Mouse (Mus musculus) forebrain, embryonic 14.5 days (tissue): ENCODE data around the gene Ap2b1. TPM values are rescaled to one million over a fixed set of nuclear protein-coding genes. Genes with fewer than 3 reads are reported as not detected.

Source experiments
- ATAC-seq: fragments of 200-750 bp; cut with Nextera tagmentation; 2 replicates; pipeline ENCODE4 v1.8.0; 2017; ENCODE audit warnings: mild to moderate bottlenecking, moderate library complexity
- DNase-seq: peaks from one replicate; pipeline ENCODE4 v3.0.0-alpha.2; 2015; ENCODE audit warnings: low spot score
- H3K27ac ChIP-seq: fragments of 300-500 bp; sonication (generic); 2 replicates; pipeline ENCODE4 v1.5.1; 2014; ENCODE audit warnings: low read depth, mild to moderate bottlenecking, control low read depth, low read length, moderate library complexity
- H3K27me3 ChIP-seq: fragments of 300-500 bp; sonication (generic); replicated peaks from 2 replicates; pipeline ENCODE4 v1.6.1; 2014; ENCODE audit warnings: low read length, control low read depth, mixed read lengths; ENCODE audit not compliant: control insufficient read depth, insufficient read depth
- H3K36me3 ChIP-seq: fragments of 300-500 bp; sonication (generic); 2 replicates; pipeline ENCODE4 v1.6.1; 2014; ENCODE audit warnings: low read length, control low read depth; ENCODE audit not compliant: control insufficient read depth, insufficient read depth
- H3K4me1 ChIP-seq: fragments of 300-500 bp; sonication (generic); 2 replicates; pipeline ENCODE4 v1.6.1; 2014; ENCODE audit warnings: antibody characterized with exemption, low read length, control low read depth; ENCODE audit not compliant: control insufficient read depth, insufficient read depth
- H3K4me2 ChIP-seq: fragments of 300-500 bp; sonication (generic); 2 replicates; pipeline ENCODE4 v1.6.1; 2014; ENCODE audit warnings: mild to moderate bottlenecking, control low read depth, low read length
- H3K4me3 ChIP-seq: fragments of 300-500 bp; sonication (generic); 2 replicates; pipeline ENCODE4 v1.5.1; 2014; ENCODE audit warnings: low read depth, low read length, control low read depth
- H3K9ac ChIP-seq: fragments of 300-500 bp; sonication (generic); 2 replicates; pipeline ENCODE4 v1.6.1; 2014; ENCODE audit warnings: mild to moderate bottlenecking, low read length, control low read depth, moderate library complexity
- H3K9me3 ChIP-seq: fragments of 300-500 bp; sonication (generic); replicated peaks from 2 replicates; pipeline ENCODE4 v1.6.1; 2016; ENCODE audit warnings: low read length, control low read depth, mixed read lengths; ENCODE audit not compliant: control insufficient read depth
- WGBS: fragments of 180-500 bp; shearing (Covaris S2); extraction: QIAGEN DNeasy Blood & Tissue Kit; methylation state at CpG from one replicate; pipeline ENCODE4 v1.1.7; 2014; 5-methylcytosine and 5-hydroxymethylcytosine counted together
- polyA plus RNA-seq: library from polyadenylated mRNA; unstranded; fragments of >200 nt; fragmentation: Nextera tagmentation; extraction: Ambion mirVana; gene quantifications from 2 replicates; pipeline ENCODE4 v1.2.1, GENCODE M21; 2014

Ap2b1 gene
- polyA plus RNA-seq, 1 experiment from 2014 or later = 107 TPM

DNA sequence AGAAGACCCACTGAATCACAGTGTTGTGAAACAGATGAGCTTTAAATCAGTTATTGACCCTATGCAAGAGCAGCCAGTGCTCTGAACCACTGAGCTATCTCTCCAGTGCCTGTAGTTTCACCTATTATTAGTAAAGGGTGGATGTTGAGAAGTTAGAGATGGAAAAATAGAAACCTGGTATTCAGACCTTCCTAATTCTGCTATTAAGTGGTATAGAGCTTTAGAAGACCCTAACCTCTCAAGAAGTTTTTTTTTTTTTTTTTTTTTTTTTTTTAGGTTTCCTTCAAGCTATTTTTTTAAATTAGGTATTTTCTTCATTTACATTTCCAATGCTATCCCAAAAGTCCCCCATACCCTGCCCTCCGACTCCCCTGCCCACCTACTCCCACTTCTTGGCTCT is 5.6 kb upstream of the Ap2b1 start:
- Histone ChIP-seq H3K36me3 (peaks cover 16% of the 10 kb centered on the region), H3K27ac (no peak overlapping the region), H3K27me3 (no peaks in the 10 kb centered on the region), H3K9ac (peak overlapping the region; percentile 72), H3K9me3 (no peaks in the 10 kb centered on the region), H3K4me3 (peak overlapping the region; percentile 50), H3K4me1 (peaks cover 22% of the 10 kb centered on the region), H3K4me2 (peak overlapping the region; percentile 68)
- WGBS = 90% methylated on average over 1 of the region's 1 CpGs
- DNase-seq = no peak
- ATAC-seq = no peak

DNA sequence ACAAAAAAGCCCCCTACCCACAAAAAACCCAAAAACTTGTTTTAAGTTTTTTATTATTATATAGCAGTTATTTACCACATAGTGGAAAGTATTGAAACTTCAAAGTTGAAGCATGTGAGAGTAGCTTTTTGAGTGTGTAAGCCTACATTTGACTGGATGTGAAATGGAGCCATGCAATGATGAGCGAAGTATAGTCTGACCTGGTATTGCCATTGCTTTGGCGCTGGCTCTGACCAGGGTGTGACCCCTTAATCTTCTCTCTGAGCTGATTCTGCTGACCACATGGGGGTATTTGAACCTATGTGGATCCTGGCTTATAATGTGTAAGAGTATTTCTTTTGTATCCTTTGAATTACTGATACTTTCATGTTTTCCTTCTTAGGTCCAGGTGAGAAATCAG is 4.7 kb upstream of the Ap2b1 start:
- peaks cover 23% of the 10 kb centered on the region for H3K4me1 ChIP-seq
- peak overlapping the region; percentile 68; the same call in 1 of the 2 replicates for H3K4me2 ChIP-seq
- 95% methylated on average over 2 of the region's 2 CpGs for WGBS
- peaks cover 16% of the 10 kb centered on the region for H3K36me3 ChIP-seq
- ATAC-seq (no peak), DNase-seq (no peak)
- H3K9me3 ChIP-seq = no peaks in the 10 kb centered on the region
- no peak overlapping the region for H3K4me3 ChIP-seq
- no peaks in the 10 kb centered on the region for H3K27me3 ChIP-seq
- no peak overlapping the region for H3K9ac ChIP-seq
- H3K27ac ChIP-seq = no peak overlapping the region

DNA sequence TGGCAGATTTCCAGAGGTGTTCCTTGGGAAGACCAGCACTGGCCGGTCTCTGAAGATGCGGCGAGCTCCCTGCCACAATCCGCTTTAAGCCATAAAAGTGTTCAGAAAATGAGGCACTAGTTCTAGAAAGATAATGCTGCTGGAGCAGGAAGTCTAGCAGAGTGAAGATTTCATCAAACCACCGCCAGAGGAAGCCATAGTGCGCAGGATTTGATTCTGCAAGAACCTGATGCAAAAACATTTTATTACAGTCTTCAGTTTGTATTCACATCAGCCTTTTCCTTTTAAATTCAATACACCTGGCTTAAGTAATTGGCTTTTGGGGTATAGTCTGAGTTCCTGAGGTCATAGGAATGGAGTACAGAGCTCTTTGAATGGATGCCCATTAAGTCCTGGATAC is 1.0 kb upstream of the Ap2b1 start:
- Histone ChIP-seq H3K36me3 (peaks cover 16% of the 10 kb centered on the region), H3K27me3 (no peaks in the 10 kb centered on the region), H3K9ac (peak overlapping the region; percentile 81; the same call in 1 of the 2 replicates), H3K4me2 (peak overlapping the region; percentile 90), H3K4me3 (peak overlapping the region; percentile 69), H3K9me3 (no peaks in the 10 kb centered on the region), H3K4me1 (peaks cover 20% of the 10 kb centered on the region), H3K27ac (no peak overlapping the region)
- WGBS = 79% methylated on average over 6 of the region's 6 CpGs
- ATAC-seq (no peak), DNase-seq (no peak)

DNA sequence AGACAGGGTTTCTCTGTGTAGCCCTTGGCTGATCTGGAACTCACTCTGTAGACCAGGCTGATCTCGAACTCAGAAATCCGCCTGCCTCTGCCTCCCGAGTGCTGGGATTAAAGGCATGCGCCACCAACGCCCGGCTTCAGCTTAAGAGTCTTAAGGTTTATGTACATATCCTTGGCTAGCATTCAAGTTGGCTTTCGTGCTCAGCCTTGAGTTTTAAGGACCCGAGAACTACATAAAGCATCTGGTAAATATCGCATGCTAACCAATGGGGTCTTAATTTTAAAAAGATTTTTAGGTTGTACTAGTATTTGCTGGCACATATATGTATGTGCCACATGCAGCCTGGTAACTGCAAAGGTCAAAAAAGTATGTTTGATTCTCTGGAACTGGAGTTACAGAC is 900 bp downstream of the Ap2b1 start:
- ATAC-seq (no peak), DNase-seq (no peak)
- Histone ChIP-seq H3K27ac (no peak overlapping the region), H3K4me2 (0 out of 2 replicates have a peak overlapping the region, but pooled peaks have one; percentile 90), H3K36me3 (peaks cover 16% of the 10 kb centered on the region), H3K4me3 (no peak overlapping the region), H3K4me1 (peaks cover 19% of the 10 kb centered on the region), H3K27me3 (no peaks in the 10 kb centered on the region), H3K9ac (no peak overlapping the region), H3K9me3 (no peaks in the 10 kb centered on the region)
- WGBS = 92% methylated on average over 9 of the region's 9 CpGs

DNA sequence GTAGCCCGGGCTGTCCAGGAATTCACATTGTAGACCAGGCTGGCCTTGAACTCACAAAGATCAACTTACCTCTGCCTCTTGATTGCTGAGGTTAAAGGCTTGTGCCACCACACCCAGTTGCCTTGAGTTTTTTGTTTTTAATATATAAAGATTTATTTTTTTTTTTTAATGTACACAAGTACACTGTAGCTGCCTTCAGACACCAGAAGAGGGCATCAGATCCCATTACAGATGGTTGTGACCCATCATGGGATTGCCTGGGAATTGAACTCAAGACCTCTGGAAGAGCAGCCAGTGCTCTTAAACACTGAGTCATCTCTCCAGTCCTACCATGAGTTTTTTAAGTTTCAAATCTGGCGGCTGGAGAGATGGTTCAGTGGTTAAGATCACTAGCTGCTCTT is 2.6 kb downstream of the Ap2b1 start:
- DNase-seq (no peak), ATAC-seq (no peak)
- Histone ChIP-seq H3K27me3 (no peaks in the 10 kb centered on the region), H3K36me3 (peaks cover 3% of the 10 kb centered on the region), H3K4me3 (no peak overlapping the region), H3K4me1 (peaks cover 19% of the 10 kb centered on the region), H3K9me3 (no peaks in the 10 kb centered on the region), H3K27ac (no peak overlapping the region), H3K4me2 (no peak overlapping the region), H3K9ac (no peak overlapping the region)
- WGBS = 69% methylated on average over 2 of the region's 2 CpGs

DNA sequence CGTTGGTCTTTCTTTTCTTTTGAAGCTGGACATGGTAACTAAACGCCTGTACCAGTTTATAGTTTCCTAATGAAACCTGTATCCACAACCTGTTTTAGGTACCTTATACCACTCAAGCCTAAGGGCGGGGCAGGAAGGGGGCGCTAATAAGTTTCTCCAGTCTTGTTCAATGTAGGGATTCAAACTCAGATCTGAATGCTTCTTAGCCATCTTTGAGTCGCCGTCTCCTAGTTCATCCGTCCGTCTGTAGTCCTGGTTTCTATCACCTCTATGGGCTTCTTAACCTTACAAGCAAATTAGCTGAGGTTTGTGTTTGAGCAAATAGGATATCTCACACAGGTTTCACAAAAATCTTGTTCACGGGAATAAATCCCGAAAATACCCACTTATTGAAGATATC is 3.3 kb downstream of the Ap2b1 start:
- peak overlapping the region; percentile 96 for H3K27ac ChIP-seq
- no peak for ATAC-seq
- DNase-seq = no peak
- H3K9ac ChIP-seq = peak overlapping the region; percentile 96
- H3K9me3 ChIP-seq = no peaks in the 10 kb centered on the region
- no peaks in the 10 kb centered on the region for H3K36me3 ChIP-seq
- peaks cover 19% of the 10 kb centered on the region for H3K4me1 ChIP-seq
- whole genome bisulfite sequencing = 6% methylated on average over 10 of the region's 10 CpGs
- H3K4me3 ChIP-seq = peak overlapping the region; percentile 89
- H3K27me3 ChIP-seq = no peaks in the 10 kb centered on the region
- H3K4me2 ChIP-seq = peak overlapping the region; percentile 67

DNA sequence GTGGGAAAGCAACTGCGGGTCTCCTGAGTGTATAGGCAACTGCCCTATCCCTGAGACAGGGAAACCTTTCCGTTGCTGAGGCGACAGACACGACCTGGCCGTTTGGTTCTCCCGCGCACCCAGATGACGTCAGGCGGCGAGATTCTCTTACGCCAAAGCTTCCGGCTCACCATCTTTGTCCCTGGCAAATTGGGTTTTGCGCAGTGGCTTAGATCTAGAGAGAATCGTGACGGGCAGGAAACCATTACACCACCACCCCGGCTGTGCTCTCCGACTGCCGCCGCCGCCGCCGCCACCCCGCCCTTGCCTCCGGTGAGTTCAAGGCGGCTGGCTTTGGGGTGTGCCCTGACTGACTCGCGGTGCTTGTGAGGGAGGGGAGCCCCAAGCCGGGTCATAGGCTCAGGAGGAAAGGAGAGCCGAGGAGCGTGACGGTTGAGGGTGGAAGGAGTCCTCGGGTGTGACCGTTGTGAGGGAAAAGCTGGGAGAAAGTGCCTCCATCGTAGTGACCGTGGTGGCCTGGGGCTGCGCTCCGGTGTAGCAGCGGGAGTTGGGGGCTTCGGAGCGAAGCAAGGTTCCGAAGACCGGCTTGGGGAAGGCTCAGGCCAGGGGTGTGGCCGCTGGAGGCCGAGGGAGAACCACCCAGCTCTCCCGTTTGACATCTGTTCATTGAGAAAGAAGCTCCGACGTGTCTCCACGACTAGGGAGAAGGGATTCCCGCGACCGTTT is 3.9 kb downstream of the Ap2b1 start, which contains the start of gene Pex12:
Pex12 (minus strand) TSS at position 61 of the 726 bp plus-strand sequence.
- H3K36me3 ChIP-seq = no peaks in the 10 kb centered on the region
- H3K4me2 ChIP-seq = peak within 1 kb of the TSS; percentile 67
- no peaks in the 10 kb centered on the region for H3K27me3 ChIP-seq
- peak within 1 kb of the TSS; percentile 96 for H3K9ac ChIP-seq
- under 1% methylated on average over 51 of the region's 51 CpGs for WGBS
- H3K4me3 ChIP-seq = peak within 1 kb of the TSS; percentile 89
- ATAC-seq (peak; percentile 76), DNase-seq (peak; percentile 99)
- peaks cover 19% of the 10 kb centered on the region for H3K4me1 ChIP-seq
- H3K9me3 ChIP-seq = no peaks in the 10 kb centered on the region
- peak within 1 kb of the TSS; percentile 96 for H3K27ac ChIP-seq

DNA sequence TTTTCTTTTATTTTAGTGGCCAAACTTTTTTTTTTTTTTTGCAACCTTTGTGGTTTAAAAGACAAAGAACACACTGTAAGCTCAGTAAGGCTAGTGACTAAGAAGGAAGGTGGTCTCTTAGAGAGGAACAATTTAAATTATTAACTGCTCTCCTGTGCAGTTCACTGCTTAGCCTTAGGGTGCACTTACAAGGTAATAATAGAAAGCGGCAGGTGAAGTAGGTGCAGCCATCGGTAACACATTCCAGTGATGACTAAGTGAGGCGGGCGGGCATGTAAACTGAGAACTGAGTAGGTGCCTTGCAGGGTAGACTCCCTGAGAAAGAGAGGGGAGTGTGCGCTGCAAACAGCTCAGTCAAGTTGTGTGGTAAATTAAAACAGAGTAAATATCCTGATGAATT is 4.9 kb downstream of the Ap2b1 start:
- DNase-seq (no peak), ATAC-seq (no peak)
- H3K27me3 ChIP-seq = no peaks in the 10 kb centered on the region
- H3K36me3 ChIP-seq = peaks cover 10% of the 10 kb centered on the region
- peak overlapping the region; percentile 67 for H3K4me2 ChIP-seq
- H3K9me3 ChIP-seq = no peaks in the 10 kb centered on the region
- peaks cover 13% of the 10 kb centered on the region for H3K4me1 ChIP-seq
- H3K9ac ChIP-seq = peak overlapping the region; percentile 96; the same call in 1 of the 2 replicates
- peak overlapping the region; percentile 89 for H3K4me3 ChIP-seq
- WGBS = 69% methylated on average over 5 of the region's 5 CpGs
- H3K27ac ChIP-seq = no peak overlapping the region

DNA sequence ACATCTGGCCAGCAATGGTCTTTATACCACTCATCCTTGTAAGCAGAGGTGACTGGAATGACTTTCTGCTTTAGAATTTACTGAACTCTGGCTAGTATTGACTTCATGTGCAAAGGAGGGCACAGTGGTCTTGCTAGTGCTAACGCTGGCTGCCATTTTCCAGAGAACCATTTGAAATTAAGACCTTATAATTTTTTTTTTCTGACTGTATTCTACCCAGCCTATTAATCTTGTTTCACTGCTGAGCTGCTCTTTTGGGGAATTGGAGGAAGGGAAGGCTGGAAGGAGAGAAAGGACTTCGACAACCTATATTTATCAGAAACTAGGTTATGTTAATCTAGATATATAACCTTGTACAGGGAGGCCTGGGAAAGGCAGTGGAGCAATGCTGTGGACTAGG is 5.7 kb downstream of the Ap2b1 start:
- H3K27me3 ChIP-seq = no peaks in the 10 kb centered on the region
- peaks cover 14% of the 10 kb centered on the region for H3K36me3 ChIP-seq
- H3K4me2 ChIP-seq = peak overlapping the region; percentile 67
- H3K4me3 ChIP-seq = no peak overlapping the region
- peak overlapping the region; percentile 37 for H3K9ac ChIP-seq
- H3K27ac ChIP-seq = no peak overlapping the region
- no peaks in the 10 kb centered on the region for H3K9me3 ChIP-seq
- 89% methylated on average over 2 of the region's 2 CpGs for WGBS
- ATAC-seq (no peak), DNase-seq (no peak)
- peaks cover 13% of the 10 kb centered on the region for H3K4me1 ChIP-seq
